Mouse (Mus musculus): Measurements from ENCODE around the gene Olfr1062.
"Not testable (repeated sequence)": the region's sequence is repeated elsewhere in the genome, so short reads cannot be mapped to it uniquely, and the experiment has no call there.

Gene Olfr1062

GRCm38 (mm10) chr2:86426649-86427048, at the start of gene Olfr1062:
Gene Olfr1062 (minus strand): TSS chr2:86426749.
- POLR2A ChIA-PET = not testable (repeated sequence)

DNA sequence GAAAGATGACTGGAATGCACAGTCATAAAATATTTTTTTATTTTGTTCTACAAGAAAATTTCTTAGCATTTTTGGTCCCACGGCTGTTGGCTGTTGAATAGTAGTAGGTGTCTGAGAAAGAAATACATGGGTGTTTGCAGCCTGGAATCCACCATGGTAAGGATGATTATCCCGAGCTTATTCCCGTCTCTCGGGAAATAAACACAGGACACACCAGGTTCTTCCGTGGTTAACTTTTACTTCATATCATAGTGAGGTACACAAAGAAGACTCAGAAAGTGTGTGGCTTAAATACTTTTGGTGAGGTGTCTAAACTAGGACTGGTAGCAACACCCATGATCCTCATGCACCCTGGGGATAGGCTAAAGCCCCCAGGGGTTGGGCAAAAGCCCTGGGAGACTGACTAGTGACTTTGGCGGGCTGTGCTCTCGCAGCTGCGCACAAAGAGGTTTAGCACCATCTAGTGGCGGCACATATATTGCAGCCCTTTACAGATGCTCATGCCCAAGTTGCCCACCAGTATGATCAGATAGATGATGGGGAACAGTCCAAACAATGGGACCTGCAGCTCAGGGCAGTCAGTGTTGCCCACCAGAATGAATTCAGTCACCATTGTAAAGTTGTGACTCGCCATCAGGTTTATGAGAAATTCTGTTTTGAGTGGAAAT, 38.0 kb upstream of the Olfr1062 start:
- ChIA-PET POLR2A (no interaction called here), CTCF (no interaction called here)

More at GRCm38 (mm10) chr2:86426649-86427048, at the start of gene Olfr1062:
- CTCF ChIA-PET = not testable (repeated sequence)

GRCm38 (mm10) chr2:86460434-86460833, 33.9 kb upstream of the Olfr1062 start:
- POLR2A ChIA-PET = no interaction called here
- CTCF ChIA-PET = no interaction called here

DNA sequence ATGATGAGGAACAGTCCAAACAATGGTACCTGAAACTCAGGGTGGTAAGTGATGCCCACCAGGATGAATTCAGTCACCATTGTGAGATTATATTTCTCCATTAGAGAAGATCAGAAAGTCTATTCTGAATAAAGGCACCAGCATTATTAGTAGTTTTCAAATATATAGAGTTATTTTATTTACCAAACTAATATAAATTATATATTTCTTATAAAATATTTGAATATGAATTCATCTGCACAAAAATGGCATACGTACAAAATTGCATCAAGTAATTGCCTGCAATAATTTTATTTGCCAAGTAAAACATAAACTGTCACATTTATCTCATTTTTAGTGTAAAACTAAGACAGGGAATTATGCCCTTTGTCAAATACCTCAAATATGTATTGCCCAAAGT, 29.6 kb upstream of the Olfr1062 start, which contains the start of gene Olfr1066:
Gene Olfr1066 (minus strand): TSS at position 101 of the 400 bp plus-strand sequence.
- ChIA-PET POLR2A (no interaction called here), CTCF (no interaction called here)

DNA sequence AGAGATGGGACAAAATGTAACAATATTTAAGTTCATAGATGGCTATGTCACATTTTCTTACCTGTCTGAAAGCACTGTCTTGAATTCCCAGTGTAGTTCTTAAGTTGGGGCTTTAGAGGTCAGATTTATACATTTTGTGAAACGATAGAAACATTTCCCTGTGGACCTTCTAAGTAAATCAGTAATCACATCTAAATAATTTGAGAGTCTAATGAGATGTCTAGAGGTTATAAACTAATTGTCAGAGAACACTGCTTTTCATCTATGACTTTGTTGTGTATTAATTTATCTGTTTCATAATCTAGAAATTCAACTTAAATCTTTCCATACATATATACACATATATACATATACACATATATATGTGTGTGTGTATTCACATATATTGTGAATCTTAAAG, 23.9 kb upstream of the Olfr1062 start, which contains the start of gene Olfr1065:
Gene Olfr1065 (minus strand): TSS at position 101 of the 400 bp plus-strand sequence.
- CTCF ChIA-PET, POLR2A ChIA-PET: not testable (repeated sequence)

DNA sequence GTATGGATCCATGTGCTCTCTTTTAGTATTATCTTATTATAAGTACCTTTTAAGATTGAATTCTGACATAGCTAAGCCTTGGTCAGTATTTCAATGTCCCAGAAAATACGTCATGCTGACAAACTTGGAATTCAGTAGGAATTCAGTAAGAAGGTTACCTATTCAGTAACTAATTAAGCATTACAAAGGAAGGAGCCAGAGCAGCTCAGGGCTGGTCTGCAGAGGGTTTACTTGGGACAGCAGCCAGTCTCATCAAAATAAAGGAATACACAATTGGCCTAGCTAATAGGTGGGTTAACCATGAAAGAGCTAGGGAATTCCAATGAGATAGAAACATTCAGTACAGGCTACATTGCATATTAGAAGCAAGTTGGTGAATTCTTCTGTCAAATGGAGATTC, 15.6 kb upstream of the Olfr1062 start:
- CTCF ChIA-PET, POLR2A ChIA-PET: not testable (repeated sequence)

DNA sequence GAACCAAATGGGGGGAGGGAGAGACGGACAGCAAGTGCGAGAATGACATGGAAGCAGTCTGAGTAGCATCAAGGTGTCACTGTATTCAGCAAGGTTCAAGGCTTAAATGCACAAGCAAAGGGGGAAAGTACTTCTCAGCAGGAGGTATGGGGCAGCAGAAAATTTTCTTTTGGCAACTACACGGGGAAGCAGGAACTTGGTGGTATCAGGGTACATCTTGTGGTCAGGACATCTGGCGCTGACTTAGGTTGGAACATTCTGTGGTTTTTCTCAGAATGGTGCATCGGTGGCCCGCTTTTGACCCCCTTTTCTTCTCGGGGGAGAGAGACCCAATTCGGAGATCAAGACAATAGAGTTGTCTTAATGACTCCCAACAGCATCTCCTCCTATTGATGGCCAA, 2.0 kb upstream of the Olfr1062 start:
- CTCF ChIA-PET, POLR2A ChIA-PET: not testable (repeated sequence)

- CTCF ChIA-PET = no interaction called here
- POLR2A ChIA-PET = no interaction called here
Observed at GRCm38 (mm10) chr2:86413950-86414349, 12.6 kb downstream of the Olfr1062 start, which contains the start of gene Olfr1061. Gene Olfr1061 (minus strand): TSS chr2:86414050.

DNA sequence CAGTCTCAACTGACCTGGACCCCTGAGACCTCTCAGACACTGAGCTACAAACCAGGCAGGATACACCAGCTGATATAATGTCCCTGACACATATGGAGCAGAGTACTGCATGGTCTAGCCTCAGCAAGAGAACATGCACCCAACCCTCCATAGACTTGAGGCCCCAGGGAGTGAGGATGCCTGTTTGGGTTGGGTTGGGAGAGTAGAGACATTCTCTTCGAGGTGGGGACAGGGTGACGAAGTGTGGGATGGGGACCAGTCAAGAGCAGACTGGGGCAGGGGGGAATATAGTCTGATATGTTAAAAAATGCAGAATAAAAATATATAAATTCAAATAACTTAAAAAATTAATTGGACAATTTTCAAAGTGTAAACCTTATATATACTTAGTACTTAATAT, 31.4 kb downstream of the Olfr1062 start:
- ChIA-PET CTCF (no interaction called here), POLR2A (no interaction called here)

GRCm38 (mm10) chr2:86388461-86388860, 38.1 kb downstream of the Olfr1062 start, which contains the start of gene Olfr1058:
Gene Olfr1058 (minus strand): TSS chr2:86388561.
- CTCF ChIA-PET, POLR2A ChIA-PET: not testable (repeated sequence)

DNA sequence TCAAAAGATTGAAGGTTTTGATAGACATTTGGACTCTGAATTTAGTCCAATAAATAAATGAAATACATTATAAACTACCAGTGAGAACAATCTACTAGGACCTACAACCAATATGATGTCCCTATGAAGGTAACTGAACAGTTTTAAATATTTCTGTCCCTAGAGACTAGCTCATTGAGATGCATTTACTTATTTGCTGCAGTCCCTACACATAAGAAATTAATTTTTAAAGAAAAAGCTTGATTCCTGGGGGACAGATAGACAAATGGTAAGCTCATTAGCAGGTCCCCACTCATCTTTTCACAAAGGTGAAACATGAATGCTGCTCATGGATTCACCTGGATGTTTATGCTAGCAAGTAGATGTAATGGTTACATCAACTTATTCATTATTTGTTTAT, 48.3 kb downstream of the Olfr1062 start, which contains the start of gene Olfr1057:
Gene Olfr1057 (minus strand): TSS at position 101 of the 400 bp plus-strand sequence.
- ChIA-PET POLR2A (no interaction called here), CTCF (no interaction called here)
